In the genomic region with DNA sequence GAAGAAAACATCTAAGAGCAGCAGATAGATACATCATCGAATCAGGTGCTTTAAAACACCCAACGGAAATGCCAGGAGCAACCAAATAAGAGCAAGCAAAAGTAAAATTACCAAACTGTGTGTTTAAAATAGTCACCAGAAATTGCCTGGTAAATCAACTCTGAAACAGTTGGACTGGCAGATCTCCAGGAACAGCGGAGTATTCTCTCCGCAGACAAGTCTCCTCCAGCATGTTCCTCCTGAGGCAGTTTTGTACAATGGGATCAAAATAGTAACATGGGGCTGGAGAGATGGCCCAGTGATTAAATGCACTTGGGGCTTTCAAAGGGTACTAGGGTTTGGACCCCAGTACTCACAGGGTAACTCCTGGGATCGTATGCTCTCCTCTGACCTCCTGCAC, we compare ENCODE assay signal across 12 mouse cellular contexts.
A peak's percentile ranks its signal among the peaks of the same experiment; 100 is the strongest.
DNase-seq lines count a peak whose midpoint lies in the region; TF ChIP-seq lines count a peak whose summit lies in the region.
"Had no signal": no experiment of that assay in that cellular context is flagged by ENCODE, and none has a peak within 500 bp of the region (broad histone marks: within the 10 kb centered on the region; RNA-seq: fewer than 3 reads in every experiment).

No protein-coding gene starts in this region.

- no peak for TF ChIP-seq POLR2A in brain, embryonic 14.5 days (IDR thresholded peaks at IDR 0.05; ENCODE audit: borderline replicate concordance, extremely low read depth, insufficient read depth, insufficient read length, poor library complexity, severe bottlenecking)

- no peak for TF ChIP-seq CTCF in brain, embryonic 14.5 days (IDR thresholded peaks at IDR 0.05; ENCODE audit: borderline replicate concordance, extremely low read depth, insufficient read depth, insufficient read length)

- peak; percentile 2 for DNase-seq in left cerebral cortex, adult 11 months (ENCODE audit: low spot score)
- no peak for DNase-seq in left cerebral cortex, postnatal 36 days (ENCODE audit: low spot score in 2 of 2)
- DNase-seq in brain, embryonic 14.5 days (ENCODE audit: low read depth) = peak; percentile 14
- DNase-seq in cerebellum, postnatal 14 days = peak; percentile 40 to 42
- DNase-seq in layer of hippocampus, adult 9-11 months = peak; percentile 61
- DNase-seq in kidney, postnatal 4 days = no peak
- DNase-seq in gastrocnemius, adult 8-10 months (ENCODE audit: low spot score in 2 of 2) = no peak
- DNase-seq in kidney, adult 11 months = no peak
- DNase-seq: heart, postnatal 14 days; kidney, adult 9 months; lung, embryonic 14.5 days; thymus, postnatal 25 days had no signal

- intact Hi-C loops in left cerebral cortex, postnatal 36 days (cut with DNase I) = no loop called here

Comparison
In these comparisons a context has a peak if more than half of its experiments do, and no peak if none do; other contexts are left out.
1. DNase-seq: peak in left cerebral cortex, adult 11 months (single experiment), brain, embryonic 14.5 days (single experiment), cerebellum, postnatal 14 days (2 of 2) and layer of hippocampus, adult 9-11 months (single experiment); none in left cerebral cortex, postnatal 36 days (0 of 2), kidney, postnatal 4 days (0 of 2), gastrocnemius, adult 8-10 months (0 of 2) and kidney, adult 11 months (single experiment).